Mouse (Mus musculus): ENCODE measurements around the gene Grb10.

- TF ChIP-seq POLR2A (IDR thresholded peaks at IDR 0.05; ENCODE audit: low read depth, low read length), result no peak
- no peak for TF ChIP-seq CTCF (IDR thresholded peaks at IDR 0.05; ENCODE audit: extremely low read depth, insufficient read depth, insufficient read length, insufficient replicate concordance)
These were observed 59.8 kb downstream of the Grb10 start for GRCm38 (mm10) chr11:11978611-11979197.
